Mouse (Mus musculus): Measurements from ENCODE around the gene Cldn15. TPM values are rescaled to one million over a fixed set of nuclear protein-coding genes. Genes with fewer than 3 reads are reported as not detected.
"Not testable (repeated sequence)": the region's sequence is repeated elsewhere in the genome, so short reads cannot be mapped to it uniquely, and the experiment has no call there.

Cldn15 gene
- polyA plus RNA-seq, 1 experiment, result not detected

GRCm38 (mm10) chr5:136932956-136933355 is 33.5 kb upstream of the Cldn15 start:
- 94% methylated on average over 5 of the region's 5 CpGs for WGBS
- Histone ChIP-seq H3K4me1 (ENCODE audit: control insufficient read depth, insufficient read depth, low read length) (peaks cover 3% of the 10 kb centered on the region; the same call in 1 of the 2 replicates), H3K27ac (ENCODE audit: insufficient read depth, low read depth, low read length) (no peak overlapping the region), H3K4me3 (ENCODE audit: insufficient read depth, low read depth, low read length) (no peak overlapping the region)
- TF ChIP-seq POLR2A (IDR thresholded peaks at IDR 0.05; ENCODE audit: insufficient read depth, low read depth, low read length), result no peak
- no peak for TF ChIP-seq CTCF (IDR thresholded peaks at IDR 0.05; ENCODE audit: insufficient read depth, low read depth, low read length)

- no peak overlapping the region for H3K27ac ChIP-seq (ENCODE audit: insufficient read depth, low read depth, low read length)
- H3K4me1 ChIP-seq (ENCODE audit: control insufficient read depth, insufficient read depth, low read length), result peaks cover 3% of the 10 kb centered on the region; the same call in 1 of the 2 replicates
- no peak overlapping the region for H3K4me3 ChIP-seq (ENCODE audit: insufficient read depth, low read depth, low read length)
- 90% methylated on average over 6 of the region's 6 CpGs for WGBS
- no peak for TF ChIP-seq POLR2A (IDR thresholded peaks at IDR 0.05; ENCODE audit: insufficient read depth, low read depth, low read length)
- no peak for TF ChIP-seq CTCF (IDR thresholded peaks at IDR 0.05; ENCODE audit: insufficient read depth, low read depth, low read length)
Observed at GRCm38 (mm10) chr5:136933930-136934329, 32.5 kb upstream of the Cldn15 start.

GRCm38 (mm10) chr5:136935905-136936695 is 30.3 kb upstream of the Cldn15 start:
- no peak overlapping the region for H3K27ac ChIP-seq (ENCODE audit: insufficient read depth, low read depth, low read length)
- no peak overlapping the region for H3K4me3 ChIP-seq (ENCODE audit: insufficient read depth, low read depth, low read length)
- no peak for TF ChIP-seq CTCF (IDR thresholded peaks at IDR 0.05; ENCODE audit: insufficient read depth, low read depth, low read length)
- TF ChIP-seq POLR2A (IDR thresholded peaks at IDR 0.05; ENCODE audit: insufficient read depth, low read depth, low read length), result no peak
- WGBS, result 71% methylated on average over 7 of the region's 7 CpGs
- H3K4me1 ChIP-seq (ENCODE audit: control insufficient read depth, insufficient read depth, low read length), result no peaks in the 10 kb centered on the region

GRCm38 (mm10) chr5:136936750-136937149 is 29.7 kb upstream of the Cldn15 start:
- WGBS, result 82% methylated on average over 6 of the region's 6 CpGs
- TF ChIP-seq POLR2A (IDR thresholded peaks at IDR 0.05; ENCODE audit: insufficient read depth, low read depth, low read length) (no peak), CTCF (IDR thresholded peaks at IDR 0.05; ENCODE audit: insufficient read depth, low read depth, low read length) (no peak)
- no peak overlapping the region for H3K27ac ChIP-seq (ENCODE audit: insufficient read depth, low read depth, low read length)
- no peaks in the 10 kb centered on the region for H3K4me1 ChIP-seq (ENCODE audit: control insufficient read depth, insufficient read depth, low read length)
- H3K4me3 ChIP-seq (ENCODE audit: insufficient read depth, low read depth, low read length), result no peak overlapping the region

GRCm38 (mm10) chr5:136937621-136938020 is 28.8 kb upstream of the Cldn15 start:
- Histone ChIP-seq H3K27ac (ENCODE audit: insufficient read depth, low read depth, low read length) (no peak overlapping the region), H3K4me3 (ENCODE audit: insufficient read depth, low read depth, low read length) (no peak overlapping the region), H3K4me1 (ENCODE audit: control insufficient read depth, insufficient read depth, low read length) (no peaks in the 10 kb centered on the region)
- 91% methylated on average over 5 of the region's 5 CpGs for WGBS
- TF ChIP-seq CTCF (IDR thresholded peaks at IDR 0.05; ENCODE audit: insufficient read depth, low read depth, low read length) (no peak), POLR2A (IDR thresholded peaks at IDR 0.05; ENCODE audit: insufficient read depth, low read depth, low read length) (no peak)

- Histone ChIP-seq H3K4me1 (ENCODE audit: control insufficient read depth, insufficient read depth, low read length) (no peaks in the 10 kb centered on the region), H3K27ac (ENCODE audit: insufficient read depth, low read depth, low read length) (no peak overlapping the region), H3K4me3 (ENCODE audit: insufficient read depth, low read depth, low read length) (no peak overlapping the region)
- TF ChIP-seq CTCF (IDR thresholded peaks at IDR 0.05; ENCODE audit: insufficient read depth, low read depth, low read length) (peak; percentile 28; the same call in 1 of the 2 replicates), POLR2A (IDR thresholded peaks at IDR 0.05; ENCODE audit: insufficient read depth, low read depth, low read length) (no peak)
- WGBS, result 68% methylated on average over 7 of the region's 7 CpGs
Observed at GRCm38 (mm10) chr5:136939284-136939683, 27.1 kb upstream of the Cldn15 start.

- not testable (repeated sequence) for H3K4me3 ChIP-seq (ENCODE audit: insufficient read depth, low read depth, low read length); H3K4me1 ChIP-seq (ENCODE audit: control insufficient read depth, insufficient read depth, low read length); H3K27ac ChIP-seq (ENCODE audit: insufficient read depth, low read depth, low read length)
- WGBS, result 83% methylated on average over 6 of the region's 6 CpGs
Observed at GRCm38 (mm10) chr5:136940029-136940428, 26.4 kb upstream of the Cldn15 start.

- peaks cover 9% of the 10 kb centered on the region for H3K4me1 ChIP-seq (ENCODE audit: control insufficient read depth, insufficient read depth, low read length)
- TF ChIP-seq POLR2A (IDR thresholded peaks at IDR 0.05; ENCODE audit: insufficient read depth, low read depth, low read length) (no peak), CTCF (IDR thresholded peaks at IDR 0.05; ENCODE audit: insufficient read depth, low read depth, low read length) (no peak)
- H3K27ac ChIP-seq (ENCODE audit: insufficient read depth, low read depth, low read length), result no peak overlapping the region
- H3K4me3 ChIP-seq (ENCODE audit: insufficient read depth, low read depth, low read length), result no peak overlapping the region
- 92% methylated on average over 12 of the region's 12 CpGs for WGBS
Observed at GRCm38 (mm10) chr5:136940845-136941560, 25.4 kb upstream of the Cldn15 start.

- peaks cover 9% of the 10 kb centered on the region for H3K4me1 ChIP-seq (ENCODE audit: control insufficient read depth, insufficient read depth, low read length)
- 82% methylated on average over 3 of the region's 3 CpGs for WGBS
- H3K27ac ChIP-seq (ENCODE audit: insufficient read depth, low read depth, low read length), result no peak overlapping the region
- no peak overlapping the region for H3K4me3 ChIP-seq (ENCODE audit: insufficient read depth, low read depth, low read length)
- TF ChIP-seq CTCF (IDR thresholded peaks at IDR 0.05; ENCODE audit: insufficient read depth, low read depth, low read length) (no peak), POLR2A (IDR thresholded peaks at IDR 0.05; ENCODE audit: insufficient read depth, low read depth, low read length) (no peak)
Observed at GRCm38 (mm10) chr5:136942781-136943180, 23.6 kb upstream of the Cldn15 start.
